Mouse (Mus musculus) NIH3T3 (cell line): ENCODE results near the gene Ogfod1.

ENCODE experiments used
- DNase-seq: peaks from one replicate; pipeline ENCODE4 v3.0.0-alpha.2; 2012; ENCODE audit warnings: low read depth

The Ogfod1 gene

GRCm38 (mm10) chr8:94036944-94037524, at the start of gene Ogfod1, which contains the start of gene Nudt21:
TSS of gene Ogfod1 (plus strand) at chr8:94037198.
TSS of gene Nudt21 (minus strand) at chr8:94037031.
- peak; percentile 99 for DNase-seq

GRCm38 (mm10) chr8:93989739-93990138, 47.3 kb upstream of the Ogfod1 start:
- no peak for DNase-seq

- no peak for DNase-seq
These were observed 38.0 kb upstream of the Ogfod1 start for GRCm38 (mm10) chr8:93998961-93999360.

GRCm38 (mm10) chr8:94004139-94004538, 32.9 kb upstream of the Ogfod1 start:
- DNase-seq: no peak

- no peak for DNase-seq
These were observed 27.7 kb upstream of the Ogfod1 start for GRCm38 (mm10) chr8:94009243-94009845.

- no peak for DNase-seq
These were observed 26.8 kb upstream of the Ogfod1 start for GRCm38 (mm10) chr8:94010101-94010705.

- DNase-seq: no peak
These were observed 25.7 kb upstream of the Ogfod1 start for GRCm38 (mm10) chr8:94011076-94012012.

GRCm38 (mm10) chr8:94012013-94012951, 24.7 kb upstream of the Ogfod1 start, which contains the start of gene Amfr:
TSS of gene Amfr (minus strand) at chr8:94012842.
- peak; percentile 89 for DNase-seq

- DNase-seq: no peak
These were observed 23.9 kb upstream of the Ogfod1 start for GRCm38 (mm10) chr8:94013026-94013612.

GRCm38 (mm10) chr8:94023916-94024315, 13.1 kb upstream of the Ogfod1 start:
- DNase-seq: no peak

GRCm38 (mm10) chr8:94029701-94030100, 7.3 kb upstream of the Ogfod1 start:
- DNase-seq: no peak

GRCm38 (mm10) chr8:94033601-94034000, 3.4 kb upstream of the Ogfod1 start:
- no peak for DNase-seq

- no peak for DNase-seq
These were observed 1.8 kb upstream of the Ogfod1 start for GRCm38 (mm10) chr8:94035200-94035599.

- peak; percentile 79 for DNase-seq
These were observed 457 bp upstream of the Ogfod1 start for GRCm38 (mm10) chr8:94036541-94036940.

GRCm38 (mm10) chr8:94037806-94038205, 808 bp downstream of the Ogfod1 start:
- no peak for DNase-seq

GRCm38 (mm10) chr8:94047845-94048244, 10.8 kb downstream of the Ogfod1 start:
- peak; percentile 33 for DNase-seq

GRCm38 (mm10) chr8:94052696-94053095, 15.7 kb downstream of the Ogfod1 start:
- DNase-seq: peak; percentile 38

GRCm38 (mm10) chr8:94057157-94057854, 20.3 kb downstream of the Ogfod1 start:
- DNase-seq: peak; percentile 83

GRCm38 (mm10) chr8:94066121-94066863, 29.3 kb downstream of the Ogfod1 start:
- no peak for DNase-seq
